Mouse (Mus musculus): ENCODE measurements at regions not wholly inside any gene's neighbourhood (a gene's known extent, or its start where the extent isn't known, plus 50 kb on each side); places are given as distances from the start of the nearest gene placed in this dataset.

DNA sequence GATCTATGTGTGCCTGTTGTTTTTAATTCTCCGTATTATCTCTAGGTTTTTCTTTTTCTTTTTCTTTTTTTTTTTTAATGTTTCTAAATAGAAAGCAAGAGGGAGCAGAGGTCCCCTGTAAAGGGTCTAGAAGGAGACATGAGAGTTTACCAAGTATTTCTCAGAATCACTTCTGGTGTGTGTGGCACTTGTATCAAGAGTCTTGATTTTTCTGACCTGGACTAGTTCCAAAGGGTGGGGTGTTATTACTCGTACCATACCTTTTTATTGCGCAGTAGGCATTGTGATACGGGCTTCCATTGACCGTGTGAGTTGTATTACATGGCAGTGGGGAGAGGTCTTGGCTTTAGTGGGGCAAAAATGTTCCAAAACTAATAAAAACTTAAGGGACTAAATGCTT is 63.2 kb upstream of the Bmp6 start:
- DNase-seq (ENCODE audit: low spot score in 2 of 2): no peak

GRCm38 (mm10) chr13:38287960-38288359 is 56.9 kb upstream of the Bmp6 start:
- DNase-seq (ENCODE audit: low spot score in 2 of 2): no peak

GRCm38 (mm10) chr13:38288572-38289440 is 56.1 kb upstream of the Bmp6 start:
- no peak for DNase-seq (ENCODE audit: low spot score in 2 of 2)

DNA sequence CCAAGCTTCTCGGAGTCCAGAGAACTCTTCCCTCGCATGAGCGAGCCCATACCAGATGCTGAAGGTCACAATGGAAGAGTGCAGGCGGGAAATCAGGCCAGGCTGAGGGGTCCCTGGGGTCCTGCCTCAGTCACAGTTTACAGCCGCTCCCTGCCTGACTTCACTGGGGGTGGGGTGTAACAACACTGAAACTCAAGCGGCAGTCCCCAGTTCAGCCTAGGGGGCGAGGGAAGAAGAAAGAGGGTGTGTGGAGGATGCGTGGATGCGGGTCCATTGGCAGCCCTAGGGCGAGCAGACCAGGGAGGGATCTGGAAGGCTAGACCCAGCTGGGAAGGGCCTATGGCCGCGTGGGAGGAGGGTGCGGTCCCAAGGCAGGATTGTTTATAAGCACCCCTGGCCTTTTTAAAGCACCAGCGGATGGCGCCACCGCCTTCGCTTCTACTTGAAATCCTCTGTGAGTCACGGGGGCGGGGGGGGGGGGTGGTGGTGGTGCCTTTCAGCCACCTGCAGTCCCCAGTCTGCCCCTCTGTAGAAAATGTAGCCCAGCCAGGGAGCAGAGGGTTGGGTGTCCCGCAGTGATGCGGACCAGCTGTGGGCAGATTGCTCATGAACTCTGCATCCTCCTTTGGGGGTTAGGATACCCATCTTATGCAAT is 54.5 kb upstream of the Bmp6 start:
- DNase-seq (ENCODE audit: low spot score in 2 of 2): peak in 1 of 2 experiments; percentile 31

- no peak for DNase-seq (ENCODE audit: low spot score in 2 of 2)
These were observed 53.4 kb upstream of the Bmp6 start for GRCm38 (mm10) chr13:38291487-38291886.

All from urinary bladder, postnatal 36 days (tissue).